Mouse (Mus musculus): ENCODE measurements around the gene Epha4. TPM values are rescaled to one million over a fixed set of nuclear protein-coding genes. Genes with fewer than 3 reads are reported as not detected.

Epha4 gene
- polyA plus RNA-seq, 1 experiment from 2014 or later = 1.1 TPM

GRCm38 (mm10) chr1:77512431-77513195 is 2.3 kb downstream of the Epha4 start:
- DNase-seq (ENCODE audit: low spot score) = no peak

GRCm38 (mm10) chr1:77512059-77512407 is 2.9 kb downstream of the Epha4 start:
- no peak for DNase-seq (ENCODE audit: low spot score)

- no peak for DNase-seq (ENCODE audit: low spot score)
Measured at GRCm38 (mm10) chr1:77511372-77512058, 3.4 kb downstream of the Epha4 start.

GRCm38 (mm10) chr1:77510623-77511022 is 4.3 kb downstream of the Epha4 start:
- no peak for DNase-seq (ENCODE audit: low spot score)

GRCm38 (mm10) chr1:77506856-77507200 is 8.1 kb downstream of the Epha4 start:
- no peak for DNase-seq (ENCODE audit: low spot score)

GRCm38 (mm10) chr1:77506038-77506855 is 8.6 kb downstream of the Epha4 start:
- DNase-seq (ENCODE audit: low spot score) = no peak

GRCm38 (mm10) chr1:77505263-77505662 is 9.6 kb downstream of the Epha4 start:
- DNase-seq (ENCODE audit: low spot score) = no peak

GRCm38 (mm10) chr1:77504813-77505212 is 10.1 kb downstream of the Epha4 start:
- no peak for DNase-seq (ENCODE audit: low spot score)

GRCm38 (mm10) chr1:77503711-77504181 is 11.1 kb downstream of the Epha4 start:
- DNase-seq (ENCODE audit: low spot score) = no peak

- no peak for DNase-seq (ENCODE audit: low spot score)
Measured at GRCm38 (mm10) chr1:77502554-77503119, 12.3 kb downstream of the Epha4 start.

GRCm38 (mm10) chr1:77501363-77501933 is 13.4 kb downstream of the Epha4 start:
- DNase-seq (ENCODE audit: low spot score) = no peak

- DNase-seq (ENCODE audit: low spot score) = no peak
Measured at GRCm38 (mm10) chr1:77497506-77497905, 17.4 kb downstream of the Epha4 start.

- DNase-seq (ENCODE audit: low spot score) = no peak
Measured at GRCm38 (mm10) chr1:77496468-77497181, 18.3 kb downstream of the Epha4 start.

- DNase-seq (ENCODE audit: low spot score) = no peak
Measured at GRCm38 (mm10) chr1:77495790-77496158, 19.1 kb downstream of the Epha4 start.

- no peak for DNase-seq (ENCODE audit: low spot score)
Measured at GRCm38 (mm10) chr1:77495030-77495789, 19.7 kb downstream of the Epha4 start.

- no peak for DNase-seq (ENCODE audit: low spot score)
Measured at GRCm38 (mm10) chr1:77493841-77494635, 20.9 kb downstream of the Epha4 start.

- DNase-seq (ENCODE audit: low spot score) = no peak
Measured at GRCm38 (mm10) chr1:77490166-77490565, 24.7 kb downstream of the Epha4 start.

GRCm38 (mm10) chr1:77489387-77489786 is 25.5 kb downstream of the Epha4 start:
- no peak for DNase-seq (ENCODE audit: low spot score)

GRCm38 (mm10) chr1:77487856-77488462 is 26.9 kb downstream of the Epha4 start:
- no peak for DNase-seq (ENCODE audit: low spot score)
